Mouse (Mus musculus) CD4-positive, CD25-positive, alpha-beta regulatory T cell, adult 4 months (primary cell): ENCODE results near the gene Atxn1. TPM values are rescaled to one million over a fixed set of nuclear protein-coding genes. Genes with fewer than 3 reads are reported as not detected.

Source experiments
- ATAC-seq: one replicate; pipeline ENCODE4 v1.8.0; 2017
- polyA plus RNA-seq, 2 experiments: library from polyadenylated mRNA; unstranded; fragments of 100-300 nt; shearing (Covaris generic); gene quantifications; one replicate each; pipeline ENCODE4 v1.2.1; 2017

Atxn1 gene
- polyA plus RNA-seq, 2 experiments from 2014 or later: 26.0 to 31.6 TPM

GRCm38 (mm10) chr13:45513009-45513984, 451.5 kb downstream of the Atxn1 start:
- ATAC-seq: no peak

GRCm38 (mm10) chr13:45512531-45512930, 452.3 kb downstream of the Atxn1 start:
- ATAC-seq: no peak

- no peak for ATAC-seq
Observed at GRCm38 (mm10) chr13:45511706-45512435, 452.9 kb downstream of the Atxn1 start.

GRCm38 (mm10) chr13:45509366-45509765, 455.4 kb downstream of the Atxn1 start:
- no peak for ATAC-seq

- ATAC-seq: no peak
Observed at GRCm38 (mm10) chr13:45508495-45508894, 456.3 kb downstream of the Atxn1 start.

- ATAC-seq: no peak
Observed at GRCm38 (mm10) chr13:45507274-45508229, 457.3 kb downstream of the Atxn1 start, which contains the start of gene Gmpr. Gene Gmpr (plus strand): TSS chr13:45507444.

GRCm38 (mm10) chr13:45505546-45505945, 459.3 kb downstream of the Atxn1 start:
- ATAC-seq: no peak

- no peak for ATAC-seq
Observed at GRCm38 (mm10) chr13:45502791-45503190, 462.0 kb downstream of the Atxn1 start.

GRCm38 (mm10) chr13:45499906-45500305, 464.9 kb downstream of the Atxn1 start:
- no peak for ATAC-seq
